Mouse (Mus musculus) erythroblast, embryonic 14.5 days (primary cell): ENCODE results near the gene Rabl6.

ENCODE experiments used
- GATA1 ChIP-seq: IDR thresholded peaks from 2 replicates; pipeline ENCODE4 v1.6.1; 2012; ENCODE audit warnings: low read length, inconsistent platforms, mixed read lengths
- TAL1 ChIP-seq: IDR thresholded peaks from 3 replicates; pipeline ENCODE4 v1.6.1; 2012; ENCODE audit warnings: low read length, inconsistent platforms, mixed read lengths

- TF ChIP-seq GATA1 (no peak), TAL1 (no peak)
Measured at GRCm38 (mm10) chr2:25534866-25535182, 73.5 kb downstream of the Rabl6 start.
